Mouse (Mus musculus): ENCODE results near the gene Lhfpl2. TPM values are rescaled to one million over a fixed set of nuclear protein-coding genes. Genes with fewer than 3 reads are reported as not detected.

Lhfpl2 gene
- 10 to 100 TPM; 23.6 to 34.1 (median 24.8) TPM for total RNA-seq (2022)

GRCm38 (mm10) chr13:94057563-94058560 lies at the start of gene Lhfpl2:
Gene Lhfpl2, plus strand, starts transcription at chr13:94057796.
- DNase-seq (ENCODE audit: low spot score in 2 of 2) = no peak

DNA sequence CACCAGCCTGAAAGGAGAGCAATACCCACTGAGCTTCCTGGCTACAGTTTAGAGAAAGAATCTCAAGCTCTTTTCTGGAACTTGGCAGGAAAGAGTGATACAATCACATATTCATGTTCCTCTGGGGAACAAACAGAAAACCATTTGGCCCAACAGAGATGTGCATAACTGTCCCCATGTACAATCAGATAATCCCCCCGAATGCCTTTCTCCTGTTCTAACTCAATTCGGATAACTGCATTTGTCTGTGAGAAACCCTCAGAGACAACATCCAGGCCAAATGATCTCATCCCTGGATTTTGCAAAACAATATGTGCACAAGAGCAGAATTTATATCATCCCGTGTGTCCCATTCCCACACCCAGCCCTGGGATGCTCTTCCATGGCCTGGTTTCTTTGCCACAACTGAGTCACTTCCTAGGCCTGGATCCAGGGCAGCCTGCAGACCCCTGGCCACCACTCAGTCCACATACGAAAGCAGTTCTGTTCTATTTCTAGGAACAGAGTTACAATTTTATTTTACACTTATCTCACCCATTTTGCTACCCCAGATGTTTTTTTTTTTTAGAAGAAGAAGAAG lies 45.5 kb upstream of the Lhfpl2 start:
- no peak for DNase-seq (ENCODE audit: low spot score in 2 of 2)

- no peak for DNase-seq (ENCODE audit: low spot score in 2 of 2)
Measured at GRCm38 (mm10) chr13:94013986-94014385, 43.6 kb upstream of the Lhfpl2 start.

DNA sequence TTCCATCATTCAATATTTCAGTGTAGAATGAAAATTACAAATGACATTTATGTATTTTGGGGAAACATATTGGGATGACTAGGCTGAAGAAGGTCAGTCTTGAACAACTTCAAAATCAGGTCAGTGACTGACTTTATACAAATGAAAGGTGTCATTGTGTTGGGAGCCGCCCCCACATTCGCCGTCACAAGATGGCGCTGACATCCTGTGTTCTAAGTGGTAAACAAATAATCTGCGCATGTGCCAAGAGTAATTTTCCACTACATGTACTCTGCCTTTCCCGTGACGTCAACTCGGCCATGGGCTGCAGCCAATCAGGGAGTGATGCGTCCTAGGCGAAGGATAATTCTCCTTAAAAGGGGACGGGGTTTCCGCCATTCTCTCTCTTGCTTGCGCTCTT lies 33.0 kb upstream of the Lhfpl2 start:
- DNase-seq (ENCODE audit: low spot score in 2 of 2) = peak in 1 of 2 experiments; percentile 5

GRCm38 (mm10) chr13:94029147-94029546 lies 28.4 kb upstream of the Lhfpl2 start:
- DNase-seq (ENCODE audit: low spot score in 2 of 2) = no peak

GRCm38 (mm10) chr13:94030551-94030950 lies 27.0 kb upstream of the Lhfpl2 start:
- DNase-seq (ENCODE audit: low spot score in 2 of 2) = no peak

- no peak for DNase-seq (ENCODE audit: low spot score in 2 of 2)
Measured at GRCm38 (mm10) chr13:94037313-94038051, 20.1 kb upstream of the Lhfpl2 start.

- DNase-seq (ENCODE audit: low spot score in 2 of 2) = no peak
Measured at GRCm38 (mm10) chr13:94038052-94038340, 19.6 kb upstream of the Lhfpl2 start.

- DNase-seq (ENCODE audit: low spot score in 2 of 2) = no peak
Measured at GRCm38 (mm10) chr13:94050036-94050435, 7.6 kb upstream of the Lhfpl2 start.

- no peak for DNase-seq (ENCODE audit: low spot score in 2 of 2)
Measured at GRCm38 (mm10) chr13:94050782-94051181, 6.8 kb upstream of the Lhfpl2 start.

GRCm38 (mm10) chr13:94057036-94057562 lies 497 bp upstream of the Lhfpl2 start:
- DNase-seq (ENCODE audit: low spot score in 2 of 2) = no peak

GRCm38 (mm10) chr13:94058642-94059222 lies 1.1 kb downstream of the Lhfpl2 start:
- DNase-seq (ENCODE audit: low spot score in 2 of 2) = no peak

DNA sequence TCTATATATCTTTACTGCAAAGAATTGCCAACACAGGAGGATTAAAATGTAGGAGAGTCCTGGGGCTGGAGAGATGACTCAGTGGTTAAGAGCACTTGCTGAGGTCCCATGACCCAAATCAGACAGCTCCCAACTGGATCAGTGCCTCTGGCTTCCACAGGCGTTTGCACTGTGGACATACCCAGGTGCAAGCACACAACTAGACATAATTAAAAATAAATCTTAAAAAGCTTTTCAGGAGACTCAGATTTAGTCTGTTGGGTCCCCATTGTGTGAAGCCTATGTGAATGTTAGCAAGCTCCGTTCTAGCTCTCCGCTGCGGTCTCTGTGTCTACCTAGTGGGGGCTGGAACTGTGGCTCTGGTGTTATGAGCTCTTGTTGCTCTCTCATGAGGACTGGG lies 1.8 kb downstream of the Lhfpl2 start:
- DNase-seq (ENCODE audit: low spot score in 2 of 2) = no peak

GRCm38 (mm10) chr13:94059778-94060177 lies 2.2 kb downstream of the Lhfpl2 start:
- peak in 1 of 2 experiments; percentile 21 for DNase-seq (ENCODE audit: low spot score in 2 of 2)

- DNase-seq (ENCODE audit: low spot score in 2 of 2) = no peak
Measured at GRCm38 (mm10) chr13:94060461-94060860, 2.9 kb downstream of the Lhfpl2 start.

DNA sequence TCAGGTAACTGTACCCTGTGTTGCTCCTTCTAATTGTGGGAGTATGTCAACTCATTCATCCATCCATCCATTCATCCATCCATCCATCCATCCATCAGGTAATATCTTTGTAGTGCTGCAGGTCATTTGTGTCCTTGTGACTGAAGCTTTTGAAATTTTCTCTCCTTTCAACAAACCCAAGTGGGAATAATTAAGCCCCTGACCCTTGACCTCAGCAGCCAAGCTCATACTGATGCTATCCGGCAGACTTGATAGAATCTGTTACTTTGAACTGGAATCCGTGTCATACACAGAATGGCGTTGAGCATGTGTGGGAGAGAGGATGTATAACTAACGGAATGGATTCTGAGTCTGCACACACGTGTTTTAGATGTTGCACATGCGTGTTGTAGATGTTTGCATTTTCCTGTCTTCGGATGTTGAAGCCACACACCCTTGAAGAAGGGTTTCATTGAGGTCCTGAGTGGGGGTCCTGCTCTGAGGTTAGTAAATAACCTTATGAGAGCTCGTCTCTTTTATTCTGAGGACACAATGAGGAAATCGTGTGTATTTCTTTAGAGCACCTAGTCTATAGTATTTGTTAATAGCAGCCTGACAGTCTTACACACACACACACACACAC lies 3.8 kb downstream of the Lhfpl2 start:
- no peak for DNase-seq (ENCODE audit: low spot score in 2 of 2)

GRCm38 (mm10) chr13:94062349-94063111 lies 4.9 kb downstream of the Lhfpl2 start:
- no peak for DNase-seq (ENCODE audit: low spot score in 2 of 2)

GRCm38 (mm10) chr13:94063156-94063555 lies 5.6 kb downstream of the Lhfpl2 start:
- no peak for DNase-seq (ENCODE audit: low spot score in 2 of 2)

GRCm38 (mm10) chr13:94064571-94064970 lies 7.0 kb downstream of the Lhfpl2 start:
- DNase-seq (ENCODE audit: low spot score in 2 of 2) = no peak
